Mouse (Mus musculus) C2C12 (cell line): ENCODE data around the gene Lcorl.

Experiments
- CTCF ChIP-seq: IDR thresholded peaks from one replicate; pipeline ENCODE4 v1.5.1; 2011; ENCODE audit not compliant: control insufficient read depth, insufficient read depth, insufficient read length
- FOSL1 ChIP-seq: IDR thresholded peaks from one replicate; pipeline ENCODE4 v1.8.0; 2011; ENCODE audit warnings: mild to moderate bottlenecking, low read length; ENCODE audit not compliant: poor library complexity, insufficient read depth, severe bottlenecking
- MAX ChIP-seq: IDR thresholded peaks from one replicate; pipeline ENCODE4 v1.6.1; 2011; ENCODE audit warnings: mild to moderate bottlenecking, control low read depth
- MYOG ChIP-seq: IDR thresholded peaks from one replicate; pipeline ENCODE4 v1.6.1; 2011; ENCODE audit not compliant: control insufficient read depth, insufficient read length; ENCODE audit errors: extremely low read depth
- USF1 ChIP-seq: IDR thresholded peaks from one replicate; pipeline ENCODE4 v1.6.1; 2011; ENCODE audit warnings: low read depth, mild to moderate bottlenecking, control low read depth, moderate library complexity

DNA sequence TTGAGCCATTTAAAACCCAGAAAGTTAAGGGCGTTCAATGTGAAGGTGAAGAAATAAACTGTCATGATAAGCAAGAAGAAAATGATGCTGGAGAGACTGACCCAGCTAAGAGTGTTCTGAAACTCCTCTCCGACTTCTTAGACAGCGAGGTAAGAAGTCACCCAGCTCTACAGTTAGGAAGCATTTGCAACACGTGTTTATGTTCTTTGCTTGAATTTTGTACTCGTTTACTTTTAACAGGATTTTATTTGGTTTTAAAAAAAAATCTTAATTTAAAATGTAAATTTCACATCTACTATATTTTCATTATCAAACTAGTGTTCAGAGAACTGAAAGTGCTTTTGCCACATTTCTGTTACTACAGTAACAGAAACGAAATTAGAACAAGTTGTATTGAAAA lies 165.7 kb downstream of the Lcorl start:
- TF ChIP-seq CTCF = no peak
- TF ChIP-seq MYOG = no peak
- TF ChIP-seq FOSL1 = no peak
- TF ChIP-seq USF1 = no peak
- TF ChIP-seq MAX = no peak
